Mouse (Mus musculus): Measurements from ENCODE around the gene Gpr160. TPM values are rescaled to one million over a fixed set of nuclear protein-coding genes. Genes with fewer than 3 reads are reported as not detected.

The Gpr160 gene
- polyA plus RNA-seq, 1 experiment from 2014 or later = 1.1 TPM

GRCm38 (mm10) chr3:30904658-30905057, 48.9 kb downstream of the Gpr160 start:
- Histone ChIP-seq H3K4me2 (no peak overlapping the region), H3K27ac (replicated peaks) (no peak overlapping the region), H3K36me3 (peaks cover 65% of the 10 kb centered on the region), H3K4me3 (no peak overlapping the region), H3K27me3 (replicated peaks) (no peaks in the 10 kb centered on the region), H3K9me3 (no peaks in the 10 kb centered on the region), H3K9ac (no peak overlapping the region), H3K4me1 (0 out of 2 replicates have a peak, but pooled peaks cover 4% of the 10 kb centered on the region)
- no peak for ATAC-seq (ENCODE audit: extremely low read depth, insufficient number of reproducible peaks, low FRiP score, low TSS enrichment)
- 63% methylated on average over 1 of the region's 1 CpGs for WGBS

- Histone ChIP-seq H3K4me3 (no peak overlapping the region), H3K4me1 (no peaks in the 10 kb centered on the region), H3K27me3 (replicated peaks) (no peaks in the 10 kb centered on the region), H3K9ac (no peak overlapping the region), H3K36me3 (peaks cover 89% of the 10 kb centered on the region), H3K9me3 (0 out of 2 replicates have a peak, but pooled peaks cover 3% of the 10 kb centered on the region), H3K4me2 (no peak overlapping the region), H3K27ac (replicated peaks) (no peak overlapping the region)
- no peak for ATAC-seq (ENCODE audit: extremely low read depth, insufficient number of reproducible peaks, low FRiP score, low TSS enrichment)
- WGBS = 61% methylated on average over 4 of the region's 4 CpGs
Measured at GRCm38 (mm10) chr3:30917160-30917559, 61.4 kb downstream of the Gpr160 start.

- H3K4me3 ChIP-seq = no peak overlapping the region
- no peaks in the 10 kb centered on the region for H3K4me1 ChIP-seq
- no peak overlapping the region for H3K27ac ChIP-seq (replicated peaks)
- H3K4me2 ChIP-seq = no peak overlapping the region
- H3K27me3 ChIP-seq (replicated peaks) = no peaks in the 10 kb centered on the region
- 86% methylated on average over 3 of the region's 3 CpGs for WGBS
- no peaks in the 10 kb centered on the region for H3K9me3 ChIP-seq
- peaks cover 49% of the 10 kb centered on the region for H3K36me3 ChIP-seq
- H3K9ac ChIP-seq = no peak overlapping the region
- no peak for ATAC-seq (ENCODE audit: extremely low read depth, insufficient number of reproducible peaks, low FRiP score, low TSS enrichment)
Measured at GRCm38 (mm10) chr3:30927664-30928063, 71.9 kb downstream of the Gpr160 start.

- ATAC-seq (ENCODE audit: extremely low read depth, insufficient number of reproducible peaks, low FRiP score, low TSS enrichment) = no peak
Measured at GRCm38 (mm10) chr3:30929828-30930227, 74.1 kb downstream of the Gpr160 start.

GRCm38 (mm10) chr3:30934384-30934783, 78.6 kb downstream of the Gpr160 start:
- ATAC-seq (ENCODE audit: extremely low read depth, insufficient number of reproducible peaks, low FRiP score, low TSS enrichment) = no peak
- H3K27ac ChIP-seq (replicated peaks) = no peak overlapping the region
- peaks cover 61% of the 10 kb centered on the region for H3K36me3 ChIP-seq
- H3K9me3 ChIP-seq = no peaks in the 10 kb centered on the region
- no peaks in the 10 kb centered on the region for H3K27me3 ChIP-seq (replicated peaks)
- H3K4me2 ChIP-seq = no peak overlapping the region
- no peak overlapping the region for H3K9ac ChIP-seq
- H3K4me1 ChIP-seq = peaks cover 4% of the 10 kb centered on the region; the same call in 1 of the 2 replicates
- H3K4me3 ChIP-seq = no peak overlapping the region

More at GRCm38 (mm10) chr3:30929828-30930227, 74.1 kb downstream of the Gpr160 start:
- Histone ChIP-seq H3K4me1 (no peaks in the 10 kb centered on the region), H3K27me3 (replicated peaks) (no peaks in the 10 kb centered on the region), H3K4me2 (no peak overlapping the region), H3K9me3 (no peaks in the 10 kb centered on the region), H3K36me3 (peaks cover 49% of the 10 kb centered on the region), H3K27ac (replicated peaks) (no peak overlapping the region), H3K9ac (no peak overlapping the region), H3K4me3 (no peak overlapping the region)
- WGBS = 49% methylated on average over 3 of the region's 3 CpGs

Other genes with a start within 250 kb of the Gpr160 start
- not detected in 2 replicates for gene Lrriq4, start 211.4 kb upstream of the Gpr160 start, polyA plus RNA-seq (2015; fragmentation: Nextera tagmentation; extraction: Ambion mirVana)
- gene Lrrc34, start 208.1 kb upstream of the Gpr160 start, polyA plus RNA-seq (2015; fragmentation: Nextera tagmentation; extraction: Ambion mirVana) = 0.39 and 0.66 TPM in 2 replicates
- not detected in 2 replicates for gene Lrrc31, start 156.1 kb upstream of the Gpr160 start, polyA plus RNA-seq (2015; fragmentation: Nextera tagmentation; extraction: Ambion mirVana)
- not detected in 2 replicates for gene Samd7, start 109.7 kb upstream of the Gpr160 start, polyA plus RNA-seq (2015; fragmentation: Nextera tagmentation; extraction: Ambion mirVana)
- gene Sec62, start 63.1 kb upstream of the Gpr160 start, polyA plus RNA-seq (2015; fragmentation: Nextera tagmentation; extraction: Ambion mirVana) = 54.3 and 60.4 TPM in 2 replicates
- gene Phc3, start 113.5 kb downstream of the Gpr160 start, polyA plus RNA-seq (2015; fragmentation: Nextera tagmentation; extraction: Ambion mirVana) = 4.9 TPM in 2 replicates
- 15.1 and 16.5 TPM in 2 replicates for gene Prkci, start 139.8 kb downstream of the Gpr160 start, polyA plus RNA-seq (2015; fragmentation: Nextera tagmentation; extraction: Ambion mirVana)
- 14.7 and 16.3 TPM in 2 replicates for gene Skil, start 239.1 kb downstream of the Gpr160 start, polyA plus RNA-seq (2015; fragmentation: Nextera tagmentation; extraction: Ambion mirVana)